Mouse (Mus musculus) myocyte (in vitro differentiated cells): ENCODE measurements around the gene Trim39.
"Not testable (repeated sequence)": the region's sequence is repeated elsewhere in the genome, so short reads cannot be mapped to it uniquely, and the experiment has no call there.

ENCODE experiments used
- CEBPB ChIP-seq: IDR thresholded peaks from 2 replicates; pipeline ENCODE4 v1.6.1; 2011; ENCODE audit warnings: mild to moderate bottlenecking, moderate library complexity; ENCODE audit not compliant: poor library complexity, insufficient read depth, severe bottlenecking
- E2F4 ChIP-seq: IDR thresholded peaks from one replicate; pipeline ENCODE4 v1.6.1; 2011; ENCODE audit warnings: mild to moderate bottlenecking, control low read depth, moderate library complexity; ENCODE audit not compliant: insufficient read depth
- MAX ChIP-seq: IDR thresholded peaks from one replicate; pipeline ENCODE4 v1.6.1; 2011; ENCODE audit warnings: low read depth, mild to moderate bottlenecking, control low read depth
- MYOD1 ChIP-seq, 3 experiments: IDR thresholded peaks; one replicate each; pipeline ENCODE4 v1.6.1; 2011; ENCODE audit warnings: control low read depth in 2 of 3, low read depth in 2 of 3, mild to moderate bottlenecking in 2 of 3, moderate library complexity in 1 of 3; ENCODE audit not compliant: insufficient read length in 2 of 3, control insufficient read depth in 1 of 3
- MYOG ChIP-seq, 3 experiments: IDR thresholded peaks; one replicate each; pipeline ENCODE4 v1.6.1; 2011; ENCODE audit warnings: control low read depth in 2 of 3, low read depth in 2 of 3, mild to moderate bottlenecking in 2 of 3; ENCODE audit not compliant: insufficient read length in 2 of 3, control insufficient read depth in 1 of 3, insufficient read depth in 1 of 3
- POLR2A ChIP-seq: IDR thresholded peaks from one replicate; pipeline ENCODE4 v1.6.1; 2011; ENCODE audit warnings: low read depth, mild to moderate bottlenecking, control low read depth, moderate library complexity; ENCODE audit not compliant: insufficient read length
- POLR2AphosphoS2 ChIP-seq: IDR thresholded peaks from one replicate; pipeline ENCODE4 v1.6.1; 2011; ENCODE audit warnings: low read depth, control low read depth; ENCODE audit not compliant: insufficient read length
- REST ChIP-seq: IDR thresholded peaks from one replicate; pipeline ENCODE4 v1.6.1; 2011; ENCODE audit warnings: mild to moderate bottlenecking, control low read depth, moderate library complexity; ENCODE audit not compliant: insufficient read depth, insufficient read length
- SRF ChIP-seq: IDR thresholded peaks from one replicate; pipeline ENCODE4 v1.6.1; 2011; ENCODE audit warnings: low read depth; ENCODE audit not compliant: control insufficient read depth, insufficient read length
- TCF12 ChIP-seq: IDR thresholded peaks from one replicate; pipeline ENCODE4 v1.6.1; 2011; ENCODE audit warnings: mild to moderate bottlenecking, control low read depth; ENCODE audit not compliant: poor library complexity, insufficient read depth, severe bottlenecking
- TCF3 ChIP-seq: IDR thresholded peaks from one replicate; pipeline ENCODE4 v1.6.1; 2011; ENCODE audit warnings: low read depth, control low read depth; ENCODE audit not compliant: insufficient read length
- USF1 ChIP-seq: IDR thresholded peaks from one replicate; pipeline ENCODE4 v1.6.1; 2011; ENCODE audit warnings: low read depth, mild to moderate bottlenecking, control low read depth, moderate library complexity

- not testable (repeated sequence) for TF ChIP-seq POLR2A; TCF12; SRF; MAX; E2F4; USF1; CEBPB; MYOD1 (IDR thresholded peaks at IDR 0.05; ENCODE audit: control insufficient read depth in 1 of 3, insufficient read length in 2 of 3, low read depth in 2 of 3); POLR2AphosphoS2; MYOG (IDR thresholded peaks at IDR 0.05; ENCODE audit: control insufficient read depth in 1 of 3, insufficient read depth in 1 of 3, insufficient read length in 2 of 3, low read depth in 2 of 3); TCF3; REST
These were observed 36.8 kb upstream of the Trim39 start for GRCm38 (mm10) chr17:36308855-36309254.
